Mouse (Mus musculus): ENCODE measurements at regions not wholly inside any gene's neighbourhood (a gene's known extent, or its start where the extent isn't known, plus 50 kb on each side); places are given as distances from the start of the nearest gene placed in this dataset.

- no peak for DNase-seq (ENCODE audit: low spot score)
These were observed 234.5 kb upstream of the Wscd1 start for GRCm38 (mm10) chr11:71515264-71515663.

GRCm38 (mm10) chr11:71517377-71517776 is 232.3 kb upstream of the Wscd1 start:
- no peak for DNase-seq (ENCODE audit: low spot score)

GRCm38 (mm10) chr11:71527691-71528090 is 222.0 kb upstream of the Wscd1 start:
- no peak for DNase-seq (ENCODE audit: low spot score)

GRCm38 (mm10) chr11:71528588-71528987 is 221.1 kb upstream of the Wscd1 start:
- no peak for DNase-seq (ENCODE audit: low spot score)

GRCm38 (mm10) chr11:71541178-71541845 is 208.4 kb upstream of the Wscd1 start:
- DNase-seq (ENCODE audit: low spot score), result no peak

GRCm38 (mm10) chr11:71557412-71557811 is 192.3 kb upstream of the Wscd1 start:
- no peak for DNase-seq (ENCODE audit: low spot score)

- DNase-seq (ENCODE audit: low spot score), result no peak
These were observed 184.9 kb upstream of the Wscd1 start for GRCm38 (mm10) chr11:71564831-71565230.

GRCm38 (mm10) chr11:71576801-71577200 is 172.9 kb upstream of the Wscd1 start:
- DNase-seq (ENCODE audit: low spot score), result no peak

GRCm38 (mm10) chr11:71581775-71582174 is 167.9 kb upstream of the Wscd1 start:
- no peak for DNase-seq (ENCODE audit: low spot score)

GRCm38 (mm10) chr11:71591014-71591413 is 158.7 kb upstream of the Wscd1 start:
- no peak for DNase-seq (ENCODE audit: low spot score)

- no peak for DNase-seq (ENCODE audit: low spot score)
These were observed 155.4 kb upstream of the Wscd1 start for GRCm38 (mm10) chr11:71594250-71594847.

- no peak for DNase-seq (ENCODE audit: low spot score)
These were observed 152.0 kb upstream of the Wscd1 start for GRCm38 (mm10) chr11:71597709-71598108.

GRCm38 (mm10) chr11:71610782-71611181 is 138.9 kb upstream of the Wscd1 start:
- no peak for DNase-seq (ENCODE audit: low spot score)

GRCm38 (mm10) chr11:71615526-71615925 is 134.2 kb upstream of the Wscd1 start:
- DNase-seq (ENCODE audit: low spot score), result no peak

- DNase-seq (ENCODE audit: low spot score), result no peak
These were observed 124.1 kb upstream of the Wscd1 start for GRCm38 (mm10) chr11:71625501-71626191.

GRCm38 (mm10) chr11:71636111-71636510 is 113.6 kb upstream of the Wscd1 start:
- no peak for DNase-seq (ENCODE audit: low spot score)

GRCm38 (mm10) chr11:71636785-71637184 is 112.9 kb upstream of the Wscd1 start:
- DNase-seq (ENCODE audit: low spot score), result no peak

- no peak for DNase-seq (ENCODE audit: low spot score)
These were observed 106.8 kb upstream of the Wscd1 start for GRCm38 (mm10) chr11:71642886-71643285.

GRCm38 (mm10) chr11:71651756-71652380 is 97.9 kb upstream of the Wscd1 start:
- DNase-seq (ENCODE audit: low spot score), result no peak

- DNase-seq (ENCODE audit: low spot score), result no peak
These were observed 97.3 kb upstream of the Wscd1 start for GRCm38 (mm10) chr11:71652381-71652775.

- DNase-seq (ENCODE audit: low spot score), result no peak
These were observed 91.4 kb upstream of the Wscd1 start for GRCm38 (mm10) chr11:71658346-71658745.

- DNase-seq (ENCODE audit: low spot score), result no peak
These were observed 79.3 kb upstream of the Wscd1 start for GRCm38 (mm10) chr11:71670111-71671050.

All from adipocyte (in vitro differentiated cells).